Mouse (Mus musculus): ENCODE data around the gene Nsa2.
"Not testable (repeated sequence)": the region's sequence is repeated elsewhere in the genome, so short reads cannot be mapped to it uniquely, and the experiment has no call there.

Gene Nsa2

DNA sequence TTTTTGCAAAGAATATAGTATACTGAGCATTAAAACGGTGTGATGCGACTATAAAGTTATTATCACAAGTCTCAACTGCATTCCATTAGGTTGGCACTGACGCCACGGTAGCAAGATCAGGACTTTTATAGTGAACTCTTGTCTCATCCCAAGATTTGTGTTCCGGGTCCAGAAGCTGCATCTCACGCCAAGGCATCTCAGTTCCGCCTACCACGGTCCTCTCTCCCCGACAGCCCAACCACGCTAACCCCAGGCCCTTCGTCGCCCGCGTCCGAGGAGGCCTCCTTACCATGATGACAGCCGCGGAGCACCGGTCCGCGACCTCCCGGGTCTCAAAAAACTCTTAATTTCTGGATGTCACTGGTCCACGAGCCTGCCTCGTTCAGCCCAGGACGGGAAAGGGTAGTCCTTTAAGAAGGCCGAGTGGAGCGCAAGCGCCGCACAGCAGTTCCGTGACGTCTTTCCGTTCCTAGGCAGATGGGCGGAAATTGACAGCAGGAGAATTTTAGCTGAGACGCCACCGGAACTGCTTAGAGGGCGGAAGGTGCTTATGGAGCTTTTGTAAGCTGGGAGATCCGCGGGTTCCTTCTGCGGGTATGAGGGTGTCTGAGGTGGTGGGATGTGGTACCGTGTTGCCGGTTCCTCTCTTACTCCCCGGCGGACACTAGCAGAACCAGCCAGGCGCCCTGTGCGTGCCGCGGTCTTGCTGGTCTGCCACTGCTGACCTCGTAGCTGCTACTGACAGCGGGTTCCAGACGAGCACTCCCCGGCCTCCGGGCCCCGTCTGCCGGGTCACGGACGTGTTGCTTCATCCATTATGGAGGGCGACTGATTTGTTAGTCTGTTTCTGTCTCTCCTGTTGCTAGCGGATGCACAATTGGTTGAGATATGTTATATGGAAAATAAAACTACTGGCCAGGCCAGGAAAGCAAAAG, at the start of gene Nsa2, which contains the start of gene Gfm2:
Nsa2 (minus strand) TSS at position 472 of the 935 bp plus-strand sequence.
Gfm2 (plus strand) TSS at position 472 of the 935 bp plus-strand sequence.
- DNase-seq = peak; percentile 89

GRCm38 (mm10) chr13:97186346-97186745, 48.6 kb upstream of the Nsa2 start:
- no peak for DNase-seq

DNA sequence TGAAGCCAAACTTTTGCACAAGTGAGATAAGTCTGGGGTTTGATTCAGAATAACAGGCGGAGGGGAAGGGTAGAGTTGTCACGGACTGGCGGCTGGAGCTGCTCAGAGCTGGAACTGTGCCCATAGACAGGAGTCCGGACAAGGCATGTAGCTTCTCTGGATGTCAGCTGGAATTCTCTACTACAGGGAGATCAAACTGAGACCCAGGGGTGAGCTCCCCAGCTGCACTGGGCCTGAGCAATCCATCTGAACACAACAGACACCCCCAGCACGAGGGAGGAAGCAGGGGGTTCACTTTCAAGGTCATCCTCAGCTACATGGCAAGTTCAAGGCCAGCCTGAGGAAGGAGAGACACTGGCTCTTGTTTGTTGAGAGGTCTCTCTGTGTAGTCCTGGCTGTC, 46.9 kb upstream of the Nsa2 start:
- DNase-seq = no peak

DNA sequence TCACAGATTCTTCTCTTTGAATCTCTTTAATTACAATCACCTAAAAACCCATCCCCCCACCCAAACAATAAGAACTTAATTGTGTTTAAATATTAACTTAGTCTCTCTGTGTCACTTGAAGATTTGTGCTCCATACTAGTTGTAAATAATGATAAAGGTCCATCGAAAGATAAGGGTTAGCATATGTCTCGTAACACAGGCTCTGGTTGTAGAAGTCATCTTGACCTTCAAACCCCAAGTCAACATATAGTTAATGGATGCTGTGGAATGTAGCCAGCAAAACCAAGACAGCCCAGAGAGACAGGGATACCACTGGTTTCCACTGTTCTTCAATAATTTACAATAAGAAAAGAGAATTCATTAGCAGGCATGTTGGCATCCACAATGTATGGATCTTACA, 46.4 kb upstream of the Nsa2 start:
- DNase-seq = no peak

GRCm38 (mm10) chr13:97182821-97183220, 45.1 kb upstream of the Nsa2 start:
- no peak for DNase-seq

- no peak for DNase-seq
Observed at GRCm38 (mm10) chr13:97180113-97180828, 42.5 kb upstream of the Nsa2 start.

GRCm38 (mm10) chr13:97178943-97179342, 41.2 kb upstream of the Nsa2 start:
- no peak for DNase-seq

DNA sequence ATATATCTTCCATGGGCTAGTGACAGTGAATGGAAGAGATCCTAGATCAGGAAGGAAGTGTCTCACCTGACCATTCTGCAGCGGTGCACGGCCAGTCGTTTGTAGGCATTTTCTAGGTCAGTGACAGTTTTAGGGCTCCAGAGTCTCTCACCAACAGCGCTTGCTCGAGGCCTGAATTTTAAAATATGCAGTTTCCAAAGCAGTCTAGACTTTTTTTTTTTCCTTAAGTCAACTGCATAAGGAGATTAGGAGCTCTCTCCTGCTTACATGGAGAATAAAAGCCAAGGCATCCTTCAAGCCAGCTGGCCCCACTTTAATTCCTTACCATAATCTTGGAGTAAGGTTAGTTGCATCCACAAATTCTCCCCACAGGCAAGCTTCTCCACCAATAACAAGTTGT, 39.0 kb upstream of the Nsa2 start:
- DNase-seq = no peak

DNA sequence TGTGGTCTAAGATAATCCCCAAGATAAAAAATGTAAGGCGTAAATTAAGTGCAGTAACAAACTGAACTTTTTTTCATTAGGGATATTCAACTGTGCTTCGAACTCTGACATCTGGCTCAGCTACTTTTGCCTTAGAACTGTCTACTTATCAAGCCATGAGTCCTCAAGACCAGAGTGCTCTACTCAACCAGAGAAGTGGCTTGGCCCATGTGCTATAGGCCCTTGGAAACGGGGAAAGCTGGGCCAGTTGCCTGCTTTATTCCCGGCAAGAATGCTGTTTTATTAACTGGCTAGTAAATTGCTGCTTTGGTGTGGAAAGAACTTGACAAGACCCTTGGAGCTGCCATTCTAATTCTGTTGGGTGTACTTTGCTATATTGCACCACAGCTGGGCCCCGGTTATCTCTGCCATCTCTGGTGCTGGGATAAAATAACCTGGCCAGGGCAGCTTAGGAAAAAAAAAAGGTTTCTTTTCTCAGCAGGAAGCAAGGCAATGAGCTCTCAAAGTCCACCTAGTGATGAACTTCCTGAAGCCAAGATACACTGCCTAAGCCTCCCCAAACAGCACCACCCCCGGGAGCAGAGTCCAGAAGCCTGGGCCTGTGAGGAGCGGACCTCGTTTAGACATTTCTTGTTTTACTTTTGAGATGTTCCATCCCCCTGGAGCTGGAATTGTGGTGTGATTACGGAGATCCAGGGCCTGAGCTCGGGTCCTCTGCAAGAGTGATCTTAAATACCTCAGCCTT, 38.0 kb upstream of the Nsa2 start:
- DNase-seq = no peak

DNA sequence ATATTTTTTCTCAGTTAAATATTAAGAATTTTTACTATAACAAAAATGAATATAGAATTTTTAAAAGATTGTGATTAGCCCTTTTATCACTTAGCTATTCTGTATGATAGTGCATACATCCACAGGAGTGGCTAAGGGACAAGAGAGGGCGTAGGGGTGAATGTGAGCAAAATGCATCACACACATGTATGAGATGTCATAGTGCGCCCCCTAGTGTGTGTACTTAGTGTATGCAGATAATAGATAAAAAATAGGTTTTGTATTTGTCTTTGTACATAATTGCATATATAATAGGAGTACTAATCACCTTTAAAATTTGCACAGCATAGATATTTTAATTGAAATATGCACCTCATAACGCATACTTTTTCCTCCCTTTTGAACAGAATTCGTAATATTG, 8.1 kb upstream of the Nsa2 start:
- peak; percentile 70 for DNase-seq

GRCm38 (mm10) chr13:97142321-97142720, 4.6 kb upstream of the Nsa2 start:
- no peak for DNase-seq

DNA sequence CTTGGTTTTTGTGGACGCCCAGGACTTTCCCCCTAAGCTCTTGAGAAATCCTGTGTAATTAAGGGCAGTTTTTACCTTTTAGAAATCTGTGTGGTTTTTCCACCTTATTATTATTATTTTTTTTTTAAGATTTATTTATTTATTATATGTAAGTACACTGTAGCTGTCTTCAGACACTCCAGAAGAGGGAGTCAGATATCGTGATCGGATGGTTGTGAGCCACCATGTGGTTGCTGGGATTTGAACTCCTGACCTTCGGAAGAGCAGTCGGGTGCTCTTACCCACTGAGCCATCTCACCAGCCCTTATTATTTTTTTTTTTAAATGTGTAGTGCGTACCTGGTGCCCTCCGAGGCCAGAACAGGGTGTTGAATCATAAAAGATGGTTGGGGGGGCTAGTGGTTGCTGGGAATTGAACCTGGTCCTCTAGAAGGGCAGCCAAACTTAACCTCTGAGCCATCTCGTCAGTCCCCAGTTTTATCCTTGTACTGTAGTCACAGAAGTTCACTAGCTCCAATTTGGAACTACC, 731 bp upstream of the Nsa2 start:
- not testable (repeated sequence) for DNase-seq

- not testable (repeated sequence) for DNase-seq
Observed at GRCm38 (mm10) chr13:97130413-97130812, 7.3 kb downstream of the Nsa2 start.

DNA sequence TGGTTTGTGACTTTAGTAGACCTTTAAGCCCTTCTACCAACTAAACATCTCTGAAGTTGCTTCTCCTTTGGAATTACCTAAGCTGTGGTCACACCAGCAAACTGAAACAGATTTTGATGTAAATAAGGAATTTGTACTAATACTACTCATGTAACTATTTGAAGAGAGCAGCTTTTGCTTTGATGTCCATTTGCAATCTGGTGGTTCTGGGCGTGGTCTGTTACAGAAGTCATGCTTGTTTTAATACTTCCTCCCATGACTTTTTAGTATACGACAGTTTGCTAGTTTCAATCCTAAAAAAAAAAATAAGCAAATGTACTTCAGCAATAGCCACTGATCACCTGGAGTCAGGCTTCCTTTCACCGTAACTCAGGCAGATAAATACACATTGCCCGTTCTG, 8.1 kb downstream of the Nsa2 start:
- DNase-seq = not testable (repeated sequence)

- DNase-seq = no peak
Observed at GRCm38 (mm10) chr13:97121341-97121740, 16.4 kb downstream of the Nsa2 start.

DNA sequence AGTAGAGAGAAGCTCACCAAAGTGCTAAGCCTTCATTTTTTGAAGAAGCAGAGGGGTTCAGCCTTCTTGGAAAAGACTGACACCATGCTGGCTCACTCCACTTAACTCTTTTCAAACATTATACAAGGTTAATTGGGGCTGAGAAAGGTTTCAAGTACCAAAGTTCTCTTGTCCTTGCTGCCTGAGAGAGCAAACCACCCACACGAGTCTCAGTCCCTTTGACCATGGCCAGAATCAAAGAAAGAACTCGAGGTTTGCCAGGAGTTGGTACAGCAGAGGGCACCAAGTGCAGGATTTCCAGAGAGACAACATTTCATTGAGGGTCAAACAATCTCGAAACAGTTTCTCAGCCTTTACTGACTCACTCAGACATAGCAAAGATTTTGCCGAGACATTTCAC, 28.7 kb downstream of the Nsa2 start:
- DNase-seq = no peak

DNA sequence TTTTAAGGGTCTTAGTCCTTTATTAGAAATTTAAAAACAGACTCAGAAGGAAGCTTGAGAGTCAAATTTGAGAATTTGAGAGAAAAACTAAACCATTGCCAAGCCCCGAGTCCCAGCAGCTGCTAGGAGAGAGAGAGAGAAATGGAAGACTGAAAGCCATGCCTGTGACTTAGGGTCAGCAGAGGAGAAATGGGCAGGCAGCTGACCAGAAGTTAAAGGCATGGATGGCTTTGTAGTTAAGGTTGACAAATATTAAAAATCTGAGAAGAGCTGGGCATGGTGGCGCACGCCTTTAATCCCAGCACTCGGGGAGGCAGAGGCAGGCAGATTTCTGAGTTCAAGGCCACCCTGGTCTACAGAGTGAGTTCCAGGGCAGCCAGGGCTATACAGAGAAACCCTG, 30.0 kb downstream of the Nsa2 start:
- not testable (repeated sequence) for DNase-seq

- DNase-seq = no peak
Observed at GRCm38 (mm10) chr13:97104996-97105395, 32.7 kb downstream of the Nsa2 start.

- peak; percentile 25 for DNase-seq
Observed at GRCm38 (mm10) chr13:97099187-97099852, 38.4 kb downstream of the Nsa2 start, which contains the start of gene Gm6169. Gene Gm6169, minus strand, starts transcription at chr13:97099237.

DNA sequence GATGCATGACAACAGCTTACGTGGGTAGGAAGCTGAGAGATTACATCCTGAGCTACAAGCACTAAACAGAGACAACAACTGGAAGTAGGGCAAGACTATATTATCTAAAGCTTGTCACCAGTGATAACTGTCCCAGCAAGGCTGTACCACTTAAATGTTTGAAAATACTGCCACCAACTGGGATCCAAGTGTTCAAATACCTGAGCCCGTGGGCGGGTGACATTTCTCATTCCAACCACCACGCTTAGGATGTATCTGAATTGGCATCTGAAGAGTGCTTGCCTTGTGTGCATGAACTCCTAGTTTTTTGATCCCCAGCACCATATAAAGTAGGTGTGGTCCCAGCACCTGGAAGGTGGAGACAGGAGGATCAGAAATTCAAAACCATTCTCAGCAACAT, 42.0 kb downstream of the Nsa2 start:
- no peak for DNase-seq

GRCm38 (mm10) chr13:97088183-97088582, 49.6 kb downstream of the Nsa2 start:
- no peak for DNase-seq

DNA sequence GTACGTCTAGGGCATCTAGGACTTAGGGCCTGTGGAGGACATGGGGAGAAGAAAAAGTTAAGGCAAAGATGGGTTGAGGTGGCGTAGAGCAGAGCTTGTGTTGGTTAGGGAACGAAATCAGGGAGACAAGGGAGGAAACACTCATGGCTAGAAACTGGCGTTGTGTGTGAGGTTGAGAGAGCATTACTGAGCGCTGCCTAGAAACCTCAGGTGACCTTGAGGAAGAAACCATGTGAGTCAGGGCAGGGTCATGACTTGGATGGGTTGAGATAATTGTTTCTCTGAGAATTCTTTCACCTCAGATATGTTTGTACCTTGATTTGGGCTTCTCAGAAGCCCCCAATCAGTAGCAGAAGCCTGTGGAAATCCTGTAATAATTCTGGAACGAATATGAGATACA, 50.3 kb downstream of the Nsa2 start:
- DNase-seq = no peak
